Mouse (Mus musculus) left cerebral cortex, adult 2 months (tissue): ENCODE measurements around the gene Bcl2l1. TPM values are rescaled to one million over a fixed set of nuclear protein-coding genes. Genes with fewer than 3 reads are reported as not detected.
A peak's percentile ranks its signal among the peaks of the same experiment; 100 is the strongest.

Source experiments
- DNase-seq, 2 experiments: peaks; one replicate each; pipeline ENCODE4 v3.0.0; 2021 to 2022; ENCODE audit warnings: low spot score in 2 of 2, mixed read lengths in 1 of 2; ENCODE audit errors: extremely low spot score in 1 of 2
- H3K27ac ChIP-seq: fragments of 200-600 bp; 2 replicates; pipeline ENCODE4 v1.8.1; 2022
- H3K4me3 ChIP-seq: fragments of 200-600 bp; 2 replicates; pipeline ENCODE4 v1.8.1; 2022
- CTCF ChIP-seq: fragments of 200-600 bp; IDR thresholded peaks from 2 replicates; pipeline ENCODE4 v1.8.1; 2022; ENCODE audit warnings: antibody characterized with exemption, mild to moderate bottlenecking, moderate library complexity
- intact Hi-C: fragments of 180-260 bp; cut with DNase I; formaldehyde crosslinking; loops from one replicate; pipeline ENCODE4 v1.15.1; 2025
- total RNA-seq, 2 experiments: library from RNA; stranded (reverse); gene quantifications; 2 replicates each; pipeline ENCODE4 v1.2.3; 2021

The Bcl2l1 gene
- total RNA-seq, 2 experiments from 2014 or later: 133 to 135 TPM

GRCm38 (mm10) chr2:152780466-152780865 lies 51.1 kb downstream of the Bcl2l1 start:
- intact Hi-C loops: no loop called here
- H3K27ac ChIP-seq: no peak overlapping the region; the same call in 1 of the 2 replicates
- no peak for TF ChIP-seq CTCF
- H3K4me3 ChIP-seq: no peak overlapping the region
- DNase-seq: no peak

GRCm38 (mm10) chr2:152777081-152777480 lies 54.4 kb downstream of the Bcl2l1 start:
- Histone ChIP-seq H3K4me3 (no peak overlapping the region), H3K27ac (peak overlapping the region; percentile 37)
- no peak for DNase-seq
- no peak for TF ChIP-seq CTCF
- intact Hi-C loops: loop anchor here (2.0 kb wide), 1 partner anchor 54 kb away; the partner anchor contains the start of gene Bcl2l1

GRCm38 (mm10) chr2:152776435-152776834 lies 55.1 kb downstream of the Bcl2l1 start:
- no peak overlapping the region for H3K4me3 ChIP-seq
- peak overlapping the region; percentile 70 for H3K27ac ChIP-seq
- intact Hi-C loops: loop anchor here (2.0 kb wide), 1 partner anchor 54 kb away; the partner anchor contains the start of gene Bcl2l1
- no peak for TF ChIP-seq CTCF
- peak; percentile 48 to 54 for DNase-seq

- TF ChIP-seq CTCF: no peak
- Histone ChIP-seq H3K4me3 (no peak overlapping the region), H3K27ac (peak overlapping the region; percentile 70)
- no peak for DNase-seq
- intact Hi-C loops: loop anchor here (2.0 kb wide), 1 partner anchor 55 kb away; the partner anchor contains the start of gene Bcl2l1
Observed at GRCm38 (mm10) chr2:152776019-152776418, 55.5 kb downstream of the Bcl2l1 start.

GRCm38 (mm10) chr2:152775357-152775756 lies 56.2 kb downstream of the Bcl2l1 start:
- peak overlapping the region; percentile 70 for H3K27ac ChIP-seq
- no peak for DNase-seq
- intact Hi-C loops: no loop called here
- no peak overlapping the region for H3K4me3 ChIP-seq
- no peak for TF ChIP-seq CTCF

GRCm38 (mm10) chr2:152772231-152772630 lies 59.3 kb downstream of the Bcl2l1 start:
- H3K4me3 ChIP-seq: no peak overlapping the region
- no peak overlapping the region for H3K27ac ChIP-seq
- intact Hi-C loops: no loop called here
- no peak for TF ChIP-seq CTCF
- no peak for DNase-seq

- no peak for TF ChIP-seq CTCF
- DNase-seq: no peak
- Histone ChIP-seq H3K4me3 (no peak overlapping the region), H3K27ac (no peak overlapping the region)
- intact Hi-C loops: no loop called here
Observed at GRCm38 (mm10) chr2:152771571-152771970, 60.0 kb downstream of the Bcl2l1 start.

- no peak for DNase-seq
- Histone ChIP-seq H3K4me3 (no peak overlapping the region), H3K27ac (no peak overlapping the region)
- intact Hi-C loops: no loop called here
- TF ChIP-seq CTCF: no peak
Observed at GRCm38 (mm10) chr2:152769677-152770076, 61.9 kb downstream of the Bcl2l1 start.

- H3K4me3 ChIP-seq: no peak overlapping the region
- peak; percentile 56 for TF ChIP-seq CTCF
- intact Hi-C loops: no loop called here
- H3K27ac ChIP-seq: no peak overlapping the region
- DNase-seq: no peak
Observed at GRCm38 (mm10) chr2:152767618-152768271, 63.8 kb downstream of the Bcl2l1 start.

GRCm38 (mm10) chr2:152766387-152767123 lies 65.0 kb downstream of the Bcl2l1 start:
- Histone ChIP-seq H3K4me3 (no peak overlapping the region), H3K27ac (no peak overlapping the region)
- DNase-seq: peak; percentile 80 to 90
- intact Hi-C loops: loop anchor here (1.0 kb wide), 2 partner anchors 65 to 69 kb away; partner anchors contain the start of gene Bcl2l1
- TF ChIP-seq CTCF: peak; percentile 86

- Histone ChIP-seq H3K27ac (no peak overlapping the region), H3K4me3 (no peak overlapping the region)
- DNase-seq: no peak
- intact Hi-C loops: no loop called here
- TF ChIP-seq CTCF: no peak
Observed at GRCm38 (mm10) chr2:152765045-152765674, 66.4 kb downstream of the Bcl2l1 start.
